Mouse (Mus musculus) G1E (cell line): Measurements from ENCODE around the gene Egflam. TPM values are rescaled to one million over a fixed set of nuclear protein-coding genes. Genes with fewer than 3 reads are reported as not detected.

Experiments used
- ATAC-seq: 2 replicates; pipeline ENCODE4 v1.8.0; 2016; ENCODE audit warnings: mild to moderate bottlenecking; ENCODE audit not compliant: insufficient number of reproducible peaks, poor library complexity, low FRiP score, severe bottlenecking; ENCODE audit errors: extremely low read depth
- DNase-seq: peaks from one replicate; pipeline ENCODE4 v3.0.0; 2012; ENCODE audit warnings: low spot score
- H3K27me3 ChIP-seq: 2 replicates; pipeline ENCODE4 v1.6.1; 2012; ENCODE audit warnings: mild to moderate bottlenecking, low read length, inconsistent platforms; ENCODE audit not compliant: insufficient read depth
- H3K36me3 ChIP-seq: replicated peaks from 2 replicates; pipeline ENCODE3; 2012; ENCODE audit warnings: mild to moderate bottlenecking, inconsistent platforms
- H3K4me1 ChIP-seq: 2 replicates; pipeline ENCODE4 v1.6.1; 2012; ENCODE audit warnings: low read depth, low read length, inconsistent platforms, mixed read lengths; ENCODE audit not compliant: insufficient read depth
- H3K4me3 ChIP-seq: 2 replicates; pipeline ENCODE4 v1.5.1; 2012; ENCODE audit warnings: low read depth, mild to moderate bottlenecking, inconsistent platforms, low read length, moderate library complexity, mixed read lengths
- H3K9me3 ChIP-seq: replicated peaks from 2 replicates; pipeline ENCODE4 v1.6.1; 2012; ENCODE audit warnings: inconsistent platforms
- CTCF ChIP-seq: IDR thresholded peaks from 2 replicates; pipeline ENCODE4 v1.5.1; 2012; ENCODE audit warnings: low read depth, low read length, inconsistent platforms, mixed read lengths
- GATA1 ChIP-seq: IDR thresholded peaks from 2 replicates; pipeline ENCODE4 v1.6.1; 2012; ENCODE audit warnings: borderline replicate concordance, low read length, inconsistent platforms, mixed read lengths
- GATA2 ChIP-seq: IDR thresholded peaks from 2 replicates; pipeline ENCODE4 v1.6.1; 2012; ENCODE audit warnings: low read depth, low read length, inconsistent platforms, borderline replicate concordance
- POLR2AphosphoS5 ChIP-seq: IDR thresholded peaks from 2 replicates; pipeline ENCODE4 v1.6.1; 2012; ENCODE audit warnings: low read depth, low read length, inconsistent platforms; ENCODE audit not compliant: insufficient replicate concordance
- TAL1 ChIP-seq: conservative IDR thresholded peaks from 2 replicates; pipeline ENCODE4 v1.6.1; 2012; ENCODE audit warnings: low read depth, low read length, inconsistent platforms, mixed read lengths
- polyA plus RNA-seq: library from polyadenylated mRNA; stranded (reverse); fragments of >175 nt; gene quantifications from 2 replicates; pipeline ENCODE4 v1.2.3, GENCODE M21; 2012
- total RNA-seq, 2 experiments: library from RNA; stranded (forward) in 1 of 2; stranded (reverse) in 1 of 2; fragments of 200-1000 nt in 1 of 2; fragments of >200 nt in 1 of 2; fragmentation: Nextera tagmentation in 1 of 2; gene quantifications; 2 replicates each; pipeline ENCODE4 v1.2.3; 2014 to 2017

Gene Egflam
- total and polyA plus RNA-seq, 3 experiments, result 0.05 TPM; not detected in 2

- no peaks in the 10 kb centered on the region for H3K4me1 ChIP-seq
- ATAC-seq (no peak), DNase-seq (no peak)
- TF ChIP-seq POLR2AphosphoS5 (no peak), TAL1 (no peak), GATA2 (no peak), CTCF (no peak), GATA1 (no peak)
- H3K9me3 ChIP-seq, result no peaks in the 10 kb centered on the region
- peaks cover 5% of the 10 kb centered on the region; the same call in 1 of the 2 replicates for H3K27me3 ChIP-seq
- H3K4me3 ChIP-seq, result no peak overlapping the region
- H3K36me3 ChIP-seq, result no peaks in the 10 kb centered on the region
Measured at GRCm38 (mm10) chr15:7398609-7399540, 680 bp upstream of the Egflam start.

DNA sequence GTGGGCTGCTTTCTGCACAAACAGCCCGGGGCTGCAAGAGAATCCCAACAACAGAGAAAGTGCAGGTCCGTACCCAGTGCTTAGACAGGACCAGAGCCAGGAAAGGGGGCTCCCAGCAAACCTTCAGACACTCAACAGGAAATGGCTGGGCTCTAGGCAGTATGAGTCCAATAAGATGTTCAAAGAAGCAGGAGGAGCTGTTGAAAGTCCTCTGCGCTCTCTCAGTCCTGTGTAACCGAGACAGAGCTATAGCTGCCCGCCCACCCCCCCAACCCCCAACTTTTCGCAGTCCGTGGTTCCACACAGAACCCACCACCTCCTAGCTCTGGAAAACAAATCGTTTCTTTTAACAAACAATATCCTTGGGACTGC lies 763 bp downstream of the Egflam start:
- Histone ChIP-seq H3K36me3 (no peaks in the 10 kb centered on the region), H3K27me3 (peaks cover 2% of the 10 kb centered on the region; the same call in 1 of the 2 replicates)

GRCm38 (mm10) chr15:7383349-7383748 lies 14.8 kb downstream of the Egflam start:
- no peaks in the 10 kb centered on the region for H3K36me3 ChIP-seq

More for the DNA sequence above, 763 bp downstream of the Egflam start:
- ATAC-seq (no peak), DNase-seq (no peak)
- no peaks in the 10 kb centered on the region for H3K4me1 ChIP-seq
- TF ChIP-seq TAL1, result no peak
- no peak for TF ChIP-seq GATA2
- TF ChIP-seq POLR2AphosphoS5, result no peak
- TF ChIP-seq CTCF, result no peak
- no peak for TF ChIP-seq GATA1
- H3K9me3 ChIP-seq, result no peaks in the 10 kb centered on the region
- no peak overlapping the region for H3K4me3 ChIP-seq

DNA sequence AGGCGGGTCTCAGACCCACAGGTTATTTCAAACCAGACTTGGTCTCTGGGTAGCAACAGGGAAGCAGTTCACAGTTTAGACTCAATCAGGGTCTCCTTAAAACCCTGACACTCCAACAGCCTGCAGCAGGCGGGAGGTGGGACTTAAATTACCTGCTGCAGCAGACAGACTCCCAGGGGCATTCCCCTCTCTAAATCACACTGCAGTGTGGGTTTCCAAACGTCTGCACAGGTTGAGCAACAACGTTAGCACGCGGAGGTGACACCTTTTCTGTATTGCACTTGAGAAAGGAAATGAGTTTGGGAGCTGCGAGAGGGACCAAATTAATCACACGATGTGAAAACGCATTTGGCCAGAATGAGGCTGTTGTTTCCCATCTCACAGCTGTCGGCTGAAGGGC lies 15.7 kb downstream of the Egflam start:
- TF ChIP-seq CTCF (no peak), GATA1 (no peak), TAL1 (no peak), GATA2 (no peak), POLR2AphosphoS5 (no peak)
- Histone ChIP-seq H3K9me3 (no peaks in the 10 kb centered on the region), H3K4me1 (no peaks in the 10 kb centered on the region), H3K4me3 (no peak overlapping the region), H3K27me3 (peaks cover 7% of the 10 kb centered on the region; the same call in 1 of the 2 replicates), H3K36me3 (no peaks in the 10 kb centered on the region)
- DNase-seq (no peak), ATAC-seq (no peak)

More at GRCm38 (mm10) chr15:7383349-7383748, 14.8 kb downstream of the Egflam start:
- TF ChIP-seq POLR2AphosphoS5 (no peak), GATA2 (no peak), CTCF (no peak), GATA1 (no peak)
- ATAC-seq, result no peak
- Histone ChIP-seq H3K4me1 (no peaks in the 10 kb centered on the region), H3K9me3 (no peaks in the 10 kb centered on the region), H3K4me3 (no peak overlapping the region), H3K27me3 (peaks cover 3% of the 10 kb centered on the region; the same call in 1 of the 2 replicates)
- no peak for DNase-seq

- no peak for TF ChIP-seq GATA1
- no peak for TF ChIP-seq CTCF
- no peak for TF ChIP-seq TAL1
- TF ChIP-seq POLR2AphosphoS5, result no peak
- no peak for TF ChIP-seq GATA2
- ATAC-seq (no peak), DNase-seq (no peak)
- Histone ChIP-seq H3K4me1 (no peaks in the 10 kb centered on the region), H3K27me3 (no peaks in the 10 kb centered on the region), H3K9me3 (no peaks in the 10 kb centered on the region), H3K36me3 (no peaks in the 10 kb centered on the region), H3K4me3 (no peak overlapping the region)
Measured at GRCm38 (mm10) chr15:7352635-7353051, 45.6 kb downstream of the Egflam start.

GRCm38 (mm10) chr15:7340703-7341309 lies 57.4 kb downstream of the Egflam start:
- no peak for TF ChIP-seq CTCF
- TF ChIP-seq POLR2AphosphoS5, result no peak
- TF ChIP-seq TAL1, result no peak
- no peak for TF ChIP-seq GATA1
- no peak for TF ChIP-seq GATA2
- no peaks in the 10 kb centered on the region for H3K36me3 ChIP-seq
- no peaks in the 10 kb centered on the region for H3K27me3 ChIP-seq
- DNase-seq (no peak), ATAC-seq (no peak)
- H3K4me1 ChIP-seq, result no peaks in the 10 kb centered on the region
- no peaks in the 10 kb centered on the region for H3K9me3 ChIP-seq
- no peak overlapping the region for H3K4me3 ChIP-seq
